Mouse (Mus musculus) embryonic facial prominence, embryonic 14.5 days (tissue): ENCODE results near the gene Gm5072. TPM values are rescaled to one million over a fixed set of nuclear protein-coding genes. Genes with fewer than 3 reads are reported as not detected.
"Not testable (repeated sequence)": the region's sequence is repeated elsewhere in the genome, so short reads cannot be mapped to it uniquely, and the experiment has no call there.

ENCODE experiments used
- ATAC-seq: fragments of 200-750 bp; cut with Nextera tagmentation; 2 replicates; pipeline ENCODE4 v1.8.0; 2017; ENCODE audit warnings: low read depth, moderate number of reproducible peaks, moderate TSS enrichment
- DNase-seq: peaks from one replicate; pipeline ENCODE4 v3.0.0-alpha.2; 2015; ENCODE audit warnings: low spot score
- H3K27ac ChIP-seq: fragments of 300-500 bp; sonication (generic); replicated peaks from 2 replicates; pipeline ENCODE4 v1.5.1; 2014; ENCODE audit warnings: low read depth, mild to moderate bottlenecking, low read length, moderate library complexity
- H3K27me3 ChIP-seq: fragments of 300-500 bp; sonication (generic); replicated peaks from 2 replicates; pipeline ENCODE4 v1.6.1; 2014; ENCODE audit warnings: low read length; ENCODE audit not compliant: control insufficient read depth, insufficient read depth
- H3K36me3 ChIP-seq: fragments of 300-500 bp; sonication (generic); 2 replicates; pipeline ENCODE4 v1.6.1; 2014; ENCODE audit warnings: low read length, mixed read lengths; ENCODE audit not compliant: control insufficient read depth, insufficient read depth
- H3K4me1 ChIP-seq: fragments of 300-500 bp; sonication (generic); 2 replicates; pipeline ENCODE4 v1.6.1; 2014; ENCODE audit warnings: antibody characterized with exemption, low read length; ENCODE audit not compliant: control insufficient read depth, insufficient read depth
- H3K4me2 ChIP-seq: fragments of 300-500 bp; sonication (generic); 2 replicates; pipeline ENCODE4 v1.6.1; 2014; ENCODE audit warnings: low read depth, mild to moderate bottlenecking, low read length, moderate library complexity, mixed read lengths
- H3K4me3 ChIP-seq: fragments of 300-500 bp; sonication (generic); 2 replicates; pipeline ENCODE4 v1.5.1; 2014; ENCODE audit warnings: low read depth, mild to moderate bottlenecking, low read length
- H3K9ac ChIP-seq: fragments of 300-500 bp; sonication (generic); 2 replicates; pipeline ENCODE4 v1.6.1; 2014; ENCODE audit warnings: low read depth, mild to moderate bottlenecking, low read length, moderate library complexity, mixed read lengths
- H3K9me3 ChIP-seq: fragments of 300-500 bp; sonication (generic); 2 replicates; pipeline ENCODE4 v1.6.1; 2016; ENCODE audit warnings: low read length; ENCODE audit not compliant: control insufficient read depth
- WGBS: fragments of 180-500 bp; shearing (Covaris S2); extraction: QIAGEN DNeasy Blood & Tissue Kit; methylation state at CpG from one replicate; pipeline ENCODE4 v1.1.7; 2014; 5-methylcytosine and 5-hydroxymethylcytosine counted together
- polyA plus RNA-seq: library from polyadenylated mRNA; unstranded; fragments of >200 nt; fragmentation: Nextera tagmentation; extraction: Ambion mirVana; gene quantifications from 2 replicates; pipeline ENCODE4 v1.2.1, GENCODE M21; 2014

Gm5072 gene
- polyA plus RNA-seq: not detected in 2 replicates

- ATAC-seq, H3K9ac ChIP-seq, H3K4me1 ChIP-seq, H3K36me3 ChIP-seq, H3K9me3 ChIP-seq, H3K4me2 ChIP-seq, DNase-seq, H3K4me3 ChIP-seq, H3K27ac ChIP-seq, H3K27me3 ChIP-seq: not testable (repeated sequence)
- WGBS: no CpG with 5 or more reads among the region's 5 CpGs
Measured at GRCm38 (mm10) chrX:91392200-91392599, at the start of gene Gm5072. Gm5072 (plus strand) TSS chrX:91392500.

Other genes starting within 250 kb of the Gm5072 start
- gene Mageb2, start 60.8 kb upstream of the Gm5072 start, polyA plus RNA-seq: not detected in 2 replicates
- not detected in 2 replicates for gene Gm8914, start 87.6 kb downstream of the Gm5072 start, polyA plus RNA-seq
- not detected in 2 replicates for gene 1700084M14Rik, start 183.4 kb downstream of the Gm5072 start, polyA plus RNA-seq
- not detected in 2 replicates for gene Gm14781, start 239.7 kb downstream of the Gm5072 start, polyA plus RNA-seq